Mouse (Mus musculus) small intestine, adult 2 months (tissue): ENCODE measurements at regions not wholly inside any gene's neighbourhood (a gene's known extent, or its start where the extent isn't known, plus 50 kb on each side); places are given as distances from the start of the nearest gene placed in this dataset.

Experiments
- CTCF ChIP-seq: fragments of 200-500 bp; IDR thresholded peaks from 2 replicates; pipeline ENCODE4 v1.5.1; 2012; ENCODE audit warnings: low read depth, mild to moderate bottlenecking, control low read depth, inconsistent platforms, low read length, moderate library complexity, mixed read lengths; ENCODE audit not compliant: insufficient replicate concordance, insufficient read length; ENCODE audit errors: extremely low read depth
- POLR2A ChIP-seq: fragments of 200-500 bp; IDR thresholded peaks from 2 replicates; pipeline ENCODE4 v1.6.1; 2012; ENCODE audit warnings: low read depth, mild to moderate bottlenecking, control low read depth, inconsistent platforms, low read length, moderate library complexity

DNA sequence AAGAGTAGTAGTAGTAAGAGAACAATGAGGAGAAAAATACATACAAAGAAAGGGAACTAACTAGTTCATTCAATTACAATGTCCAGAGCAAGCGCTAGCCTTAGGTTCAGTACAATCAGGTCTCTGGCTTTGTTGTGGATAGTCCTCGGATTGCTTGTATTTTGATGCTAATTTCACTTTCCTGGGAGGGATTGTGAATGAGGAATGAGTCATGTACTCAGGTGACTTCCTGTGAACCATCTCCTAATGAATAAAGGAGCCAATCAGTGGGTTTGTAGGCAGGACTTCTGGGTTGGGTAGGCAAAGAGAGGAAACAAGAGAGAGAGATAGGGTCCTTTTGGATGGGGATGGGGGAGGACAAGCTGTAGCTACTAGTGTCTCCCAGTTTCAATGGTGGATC lies 253.8 kb downstream of the 1810013L24Rik start:
- TF ChIP-seq POLR2A (no peak), CTCF (no peak)
